Mouse (Mus musculus) heart, postnatal 14 days (tissue): ENCODE data around the gene Ano6. TPM values are rescaled to one million over a fixed set of nuclear protein-coding genes. Genes with fewer than 3 reads are reported as not detected.

ENCODE experiments used
- DNase-seq, 2 experiments: peaks; one replicate each; pipeline ENCODE4 v3.0.0; 2021 to 2022
- intact Hi-C: fragments of 180-260 bp; cut with DNase I; formaldehyde crosslinking; loops from one replicate; pipeline ENCODE4 v1.15.1; 2025
- long read RNA-seq, 2 experiments: library from polyadenylated mRNA; stranded (forward); transcript quantifications; one replicate each; pipeline ENCODE4 v2.0.0; 2021
- total RNA-seq, 2 experiments: library from RNA; stranded (reverse); gene quantifications; 2 replicates each; pipeline ENCODE4 v1.2.3; 2021

Gene Ano6
- 10 to 100 TPM; 38.9 to 39.7 TPM for total RNA-seq
- long read RNA-seq, experiment 1, full-length matches to known transcripts = 11 of 22 reads
- long read RNA-seq, experiment 1, partial matches to known transcripts = 4 of 22 reads
- long read RNA-seq, experiment 1, other reads (novel, unspliced or antisense) = 7 of 22 reads
- long read RNA-seq, experiment 2, full-length matches to known transcripts = 8 of 19 reads
- long read RNA-seq, experiment 2, partial matches to known transcripts = 7 of 19 reads
- long read RNA-seq, experiment 2, other reads (novel, unspliced or antisense) = 4 of 19 reads

- DNase-seq = peak; percentile 93 to 95
- intact Hi-C loops = loop anchor here (1.0 to 10.0 kb wide), 4 partner anchors 11 to 494 kb away; partner anchors contain the start of gene Arid2
Measured at GRCm38 (mm10) chr15:95790529-95791071, at the start of gene Ano6. Ano6 (plus strand) TSS chr15:95790843.

- intact Hi-C loops = no loop called here
- no peak for DNase-seq
Measured at GRCm38 (mm10) chr15:95742955-95743354, 47.7 kb upstream of the Ano6 start.

GRCm38 (mm10) chr15:95743856-95744255 is 46.8 kb upstream of the Ano6 start:
- DNase-seq = no peak
- intact Hi-C loops = no loop called here

GRCm38 (mm10) chr15:95745346-95746106 is 45.1 kb upstream of the Ano6 start:
- no peak for DNase-seq
- intact Hi-C loops = no loop called here

- DNase-seq = no peak
- intact Hi-C loops = no loop called here
Measured at GRCm38 (mm10) chr15:95746513-95746912, 44.1 kb upstream of the Ano6 start.

GRCm38 (mm10) chr15:95746955-95747931 is 43.4 kb upstream of the Ano6 start:
- DNase-seq = no peak
- intact Hi-C loops = no loop called here

- DNase-seq = no peak
- intact Hi-C loops = no loop called here
Measured at GRCm38 (mm10) chr15:95749216-95749615, 41.4 kb upstream of the Ano6 start.

GRCm38 (mm10) chr15:95750038-95750437 is 40.6 kb upstream of the Ano6 start:
- DNase-seq = no peak
- intact Hi-C loops = no loop called here

GRCm38 (mm10) chr15:95751832-95752676 is 38.6 kb upstream of the Ano6 start:
- intact Hi-C loops = no loop called here

GRCm38 (mm10) chr15:95752677-95753019 is 38.0 kb upstream of the Ano6 start:
- intact Hi-C loops = no loop called here
- DNase-seq = no peak

More at GRCm38 (mm10) chr15:95751832-95752676, 38.6 kb upstream of the Ano6 start:
- no peak for DNase-seq

GRCm38 (mm10) chr15:95753031-95753430 is 37.6 kb upstream of the Ano6 start:
- DNase-seq = no peak

GRCm38 (mm10) chr15:95757169-95757568 is 33.5 kb upstream of the Ano6 start:
- intact Hi-C loops = no loop called here

More at GRCm38 (mm10) chr15:95753031-95753430, 37.6 kb upstream of the Ano6 start:
- intact Hi-C loops = no loop called here

GRCm38 (mm10) chr15:95758069-95758468 is 32.6 kb upstream of the Ano6 start:
- no peak for DNase-seq
- intact Hi-C loops = no loop called here

More at GRCm38 (mm10) chr15:95757169-95757568, 33.5 kb upstream of the Ano6 start:
- DNase-seq = peak; percentile 79 to 81

- no peak for DNase-seq
- intact Hi-C loops = no loop called here
Measured at GRCm38 (mm10) chr15:95758696-95759434, 31.8 kb upstream of the Ano6 start.

- intact Hi-C loops = loop anchor here (5.0 to 10.0 kb wide), 2 partner anchors 522 to 635 kb away; no protein-coding TSS in a partner anchor
- DNase-seq = no peak
Measured at GRCm38 (mm10) chr15:95759857-95760256, 30.8 kb upstream of the Ano6 start.

GRCm38 (mm10) chr15:95761420-95761819 is 29.2 kb upstream of the Ano6 start:
- intact Hi-C loops = loop anchor here (5.0 to 10.0 kb wide), 2 partner anchors 521 to 633 kb away; no protein-coding TSS in a partner anchor
- DNase-seq = no peak

GRCm38 (mm10) chr15:95762661-95763303 is 27.9 kb upstream of the Ano6 start:
- DNase-seq = peak; percentile 87 to 91
- intact Hi-C loops = loop anchor here (5.0 to 10.0 kb wide), 2 partner anchors 520 to 632 kb away; no protein-coding TSS in a partner anchor

GRCm38 (mm10) chr15:95763464-95763863 is 27.2 kb upstream of the Ano6 start:
- intact Hi-C loops = loop anchor here (5.0 to 10.0 kb wide), 2 partner anchors 519 to 631 kb away; no protein-coding TSS in a partner anchor
- no peak for DNase-seq
